Mouse (Mus musculus): ENCODE measurements at regions not wholly inside any gene's neighbourhood (a gene's known extent, or its start where the extent isn't known, plus 50 kb on each side); places are given as distances from the start of the nearest gene placed in this dataset.

- DNase-seq = peak; percentile 2 to 5
These were observed 452.7 kb downstream of the Sox2 start for GRCm38 (mm10) chr3:35102715-35103591.

- DNase-seq = no peak
These were observed 454.7 kb downstream of the Sox2 start for GRCm38 (mm10) chr3:35104884-35105283.

- DNase-seq = no peak
These were observed 455.9 kb downstream of the Sox2 start for GRCm38 (mm10) chr3:35106097-35106496.

- DNase-seq = no peak
These were observed 483.3 kb downstream of the Sox2 start for GRCm38 (mm10) chr3:35133477-35133876.

GRCm38 (mm10) chr3:35141500-35142220 lies 491.5 kb downstream of the Sox2 start:
- no peak for DNase-seq

GRCm38 (mm10) chr3:35142683-35143082 lies 492.5 kb downstream of the Sox2 start:
- no peak for DNase-seq

- no peak for DNase-seq
These were observed 495.4 kb downstream of the Sox2 start for GRCm38 (mm10) chr3:35145569-35145968.

GRCm38 (mm10) chr3:35146681-35147080 lies 496.5 kb downstream of the Sox2 start:
- no peak for DNase-seq

GRCm38 (mm10) chr3:35149251-35149691 lies 499.1 kb downstream of the Sox2 start:
- no peak for DNase-seq

- no peak for DNase-seq
These were observed 502.0 kb downstream of the Sox2 start for GRCm38 (mm10) chr3:35152191-35152590.

- DNase-seq = no peak
These were observed 504.1 kb downstream of the Sox2 start for GRCm38 (mm10) chr3:35154266-35154665.

GRCm38 (mm10) chr3:35168676-35169075 lies 518.5 kb downstream of the Sox2 start:
- DNase-seq = no peak

GRCm38 (mm10) chr3:35178759-35179440 lies 528.7 kb downstream of the Sox2 start:
- no peak for DNase-seq

- no peak for DNase-seq
These were observed 545.4 kb upstream of the Atp11b start for GRCm38 (mm10) chr3:35208526-35208925.

- no peak for DNase-seq
These were observed 534.5 kb upstream of the Atp11b start for GRCm38 (mm10) chr3:35219394-35219793.

- no peak for DNase-seq
These were observed 532.7 kb upstream of the Atp11b start for GRCm38 (mm10) chr3:35221183-35221582.

GRCm38 (mm10) chr3:35222251-35222650 lies 531.7 kb upstream of the Atp11b start:
- no peak for DNase-seq

- no peak for DNase-seq
These were observed 528.7 kb upstream of the Atp11b start for GRCm38 (mm10) chr3:35225051-35225701.

GRCm38 (mm10) chr3:35225774-35226365 lies 528.0 kb upstream of the Atp11b start:
- DNase-seq = no peak

- DNase-seq = no peak
These were observed 522.6 kb upstream of the Atp11b start for GRCm38 (mm10) chr3:35231158-35231928.

GRCm38 (mm10) chr3:35232487-35232886 lies 521.4 kb upstream of the Atp11b start:
- DNase-seq = no peak

- DNase-seq = no peak
These were observed 518.8 kb upstream of the Atp11b start for GRCm38 (mm10) chr3:35235066-35235465.

Data from B cell, adult 2 months (primary cell).